Mouse (Mus musculus) cortical plate, adult 2 months (tissue): ENCODE measurements around the gene Fam57a. TPM values are rescaled to one million over a fixed set of nuclear protein-coding genes. Genes with fewer than 3 reads are reported as not detected.

ENCODE experiments used
- H3K27ac ChIP-seq: fragments of 200-500 bp; 2 replicates; pipeline ENCODE4 v1.5.1; 2012; ENCODE audit warnings: low read length, control low read depth, inconsistent platforms; ENCODE audit not compliant: insufficient read depth
- H3K4me1 ChIP-seq: fragments of 200-500 bp; 2 replicates; pipeline ENCODE4 v1.6.1; 2011; ENCODE audit warnings: low read length; ENCODE audit not compliant: control insufficient read depth, insufficient read depth
- H3K4me3 ChIP-seq: fragments of 200-500 bp; 2 replicates; pipeline ENCODE4 v1.5.1; 2011; ENCODE audit warnings: mild to moderate bottlenecking, low read length, control low read depth; ENCODE audit not compliant: insufficient read depth
- CTCF ChIP-seq: fragments of 200-500 bp; IDR thresholded peaks from 2 replicates; pipeline ENCODE4 v1.5.1; 2011; ENCODE audit warnings: mild to moderate bottlenecking, control low read depth, low read length; ENCODE audit not compliant: insufficient read depth; ENCODE audit errors: extremely low read depth
- POLR2A ChIP-seq: fragments of 200-500 bp; IDR thresholded peaks from 2 replicates; pipeline ENCODE4 v1.6.1; 2011; ENCODE audit warnings: mild to moderate bottlenecking, low read length, control low read depth; ENCODE audit not compliant: insufficient read depth; ENCODE audit errors: extremely low read depth
- polyA plus RNA-seq: library from polyadenylated mRNA; depleted of rRNA; stranded (reverse); fragments of >200 nt; gene quantifications from 2 replicates; pipeline ENCODE4 v1.2.3, GENCODE M21; 2012; rRNA removed

The Fam57a gene
- 28.6 and 32.3 TPM in 2 replicates for polyA plus RNA-seq

DNA sequence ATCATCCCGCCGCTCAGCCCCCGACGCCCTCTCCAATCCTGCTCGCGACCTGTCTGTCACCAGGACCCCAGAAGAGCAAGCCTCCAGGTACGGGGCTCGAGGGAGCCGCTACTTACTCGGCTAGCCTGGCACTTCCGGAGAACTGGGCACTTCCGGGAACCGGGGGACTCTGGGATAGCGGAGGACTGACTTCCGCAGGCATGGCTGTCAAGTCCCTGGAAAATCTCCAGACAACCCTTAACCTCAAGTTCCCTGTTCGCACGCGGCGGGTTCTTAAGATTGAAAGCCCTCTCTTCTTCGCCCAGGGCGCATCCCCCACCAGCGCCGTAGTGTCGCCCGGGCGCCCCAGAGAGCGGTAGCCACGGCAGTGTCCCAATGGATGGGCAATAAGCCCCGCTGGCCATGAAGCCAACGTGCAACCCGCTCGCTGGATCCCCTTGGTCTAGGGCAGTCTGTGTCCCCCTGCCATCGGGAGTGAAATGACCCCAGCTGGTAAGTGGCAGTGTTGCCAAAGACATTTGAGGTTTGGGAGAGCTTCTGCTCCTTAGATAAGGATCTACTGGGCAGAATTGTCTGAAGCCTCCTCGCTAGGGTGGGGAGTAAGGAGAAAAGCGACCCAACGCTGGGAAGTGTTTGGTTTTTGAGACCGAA lies at the start of gene Fam57a, which contains the start of gene Vps53:
Gene Fam57a (plus strand): TSS at position 177 of the 651 bp plus-strand sequence.
Gene Vps53 (minus strand): TSS at position 153 of the 651 bp plus-strand sequence.
- Histone ChIP-seq H3K4me1 (no peaks in the 10 kb centered on the region), H3K27ac (peak within 1 kb of the TSS; percentile 33), H3K4me3 (peak within 1 kb of the TSS; percentile 91)
- TF ChIP-seq POLR2A, result peak; percentile 49; the same call in 1 of the 2 replicates
- TF ChIP-seq CTCF, result no peak

- Histone ChIP-seq H3K4me1 (no peaks in the 10 kb centered on the region), H3K27ac (no peak overlapping the region), H3K4me3 (no peak overlapping the region)
- no peak for TF ChIP-seq POLR2A
- no peak for TF ChIP-seq CTCF
Measured at GRCm38 (mm10) chr11:76130859-76131258, 48.6 kb upstream of the Fam57a start.

GRCm38 (mm10) chr11:76135641-76136437 lies 43.6 kb upstream of the Fam57a start:
- TF ChIP-seq CTCF (no peak), POLR2A (no peak)
- no peaks in the 10 kb centered on the region for H3K4me1 ChIP-seq
- H3K27ac ChIP-seq, result no peak overlapping the region
- no peak overlapping the region for H3K4me3 ChIP-seq

DNA sequence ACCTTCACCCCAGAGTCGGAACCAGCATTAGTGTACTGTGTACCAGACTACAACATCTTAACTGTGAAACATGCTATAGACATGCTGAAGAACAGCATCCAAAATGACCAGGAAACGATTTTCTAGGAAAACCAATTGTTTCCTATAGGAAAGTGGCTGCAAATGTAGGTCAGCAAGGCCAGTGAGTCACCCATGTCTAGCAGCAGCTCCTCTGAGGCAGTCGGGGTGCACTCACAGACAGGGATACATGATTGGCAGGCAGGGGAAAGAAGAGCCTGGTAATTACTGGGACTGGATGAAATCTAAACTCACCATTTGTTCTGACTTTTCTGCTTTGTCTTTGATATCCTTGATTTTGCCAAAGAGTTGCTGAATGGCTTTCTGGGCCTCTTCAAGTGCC lies 41.5 kb upstream of the Fam57a start:
- H3K4me1 ChIP-seq, result no peaks in the 10 kb centered on the region
- H3K27ac ChIP-seq, result no peak overlapping the region
- no peak overlapping the region for H3K4me3 ChIP-seq
- TF ChIP-seq CTCF, result no peak
- TF ChIP-seq POLR2A, result no peak

DNA sequence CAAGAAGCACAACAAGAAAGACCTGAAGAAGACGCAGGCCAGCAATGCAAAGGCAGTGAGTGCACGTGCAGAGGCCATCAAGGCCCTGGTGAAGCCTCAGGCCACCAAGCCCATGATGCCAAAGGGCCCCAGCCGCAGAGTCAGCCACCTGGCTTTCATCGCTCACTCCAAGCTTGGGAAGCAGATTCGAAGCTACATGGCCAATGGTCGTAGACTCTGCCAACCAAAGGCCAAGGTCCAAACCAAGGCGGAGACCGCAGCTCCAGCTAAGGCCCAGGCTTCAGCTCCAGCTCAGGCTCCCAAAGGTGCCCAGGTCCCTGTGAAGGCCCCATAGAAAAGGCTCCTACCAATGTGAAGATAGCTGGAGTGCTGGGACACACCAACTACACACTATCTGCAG lies 35.1 kb upstream of the Fam57a start:
- Histone ChIP-seq H3K4me3 (no peak overlapping the region), H3K4me1 (peaks cover 3% of the 10 kb centered on the region; the same call in 1 of the 2 replicates), H3K27ac (no peak overlapping the region)
- TF ChIP-seq POLR2A (no peak), CTCF (no peak)

DNA sequence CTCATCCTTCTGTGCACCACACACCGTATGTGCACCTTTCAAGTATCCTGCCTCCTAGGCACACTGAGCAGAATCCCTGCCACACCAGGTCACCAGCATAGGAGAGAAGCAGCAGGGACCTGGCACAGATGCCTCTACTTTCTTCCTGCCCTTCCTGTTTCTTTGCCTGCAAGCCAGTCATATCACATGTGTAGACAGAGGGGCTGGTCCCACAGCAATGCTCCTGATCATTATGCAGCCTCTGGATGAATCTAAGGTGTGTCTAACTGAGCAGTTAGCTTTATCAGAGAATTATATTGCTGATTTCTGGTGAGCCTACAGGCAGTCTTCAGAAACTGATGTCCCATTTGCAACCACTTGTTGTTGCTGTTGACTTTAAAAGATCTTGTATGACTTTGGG lies 34.3 kb upstream of the Fam57a start:
- TF ChIP-seq POLR2A, result no peak
- TF ChIP-seq CTCF, result no peak
- Histone ChIP-seq H3K27ac (no peak overlapping the region), H3K4me1 (peaks cover 3% of the 10 kb centered on the region; the same call in 1 of the 2 replicates), H3K4me3 (no peak overlapping the region)

- Histone ChIP-seq H3K4me1 (peaks cover 3% of the 10 kb centered on the region; the same call in 1 of the 2 replicates), H3K4me3 (no peak overlapping the region), H3K27ac (no peak overlapping the region)
- TF ChIP-seq CTCF (no peak), POLR2A (no peak)
Measured at GRCm38 (mm10) chr11:76146187-76147010, 33.1 kb upstream of the Fam57a start.

- no peak for TF ChIP-seq CTCF
- TF ChIP-seq POLR2A, result no peak
- peaks cover 3% of the 10 kb centered on the region; the same call in 1 of the 2 replicates for H3K4me1 ChIP-seq
- H3K4me3 ChIP-seq, result no peak overlapping the region
- H3K27ac ChIP-seq, result no peak overlapping the region
Measured at GRCm38 (mm10) chr11:76148055-76149008, 31.1 kb upstream of the Fam57a start.
